ENCODE assay signal across 7 mouse cellular contexts in genomic region chr9:35335888-35336700, GRCm38 (mm10).
DNase-seq lines count a peak whose midpoint lies in the region; ATAC-seq and TF ChIP-seq lines count a peak whose summit lies in the region.

No protein-coding gene starts in this region.

- H3K4me2 ChIP-seq in hindbrain, postnatal 0 days (ENCODE audit: low read depth, low read length): 0 out of 2 replicates have a peak overlapping the region, but pooled peaks have one; percentile 7
- H3K4me2 ChIP-seq in stomach, embryonic 14.5 days (replicated peaks; ENCODE audit: low read depth, low read length): 0 out of 2 replicates have a peak overlapping the region, but pooled peaks have one; percentile 19

- no peaks in the 10 kb centered on the region for H3K36me3 ChIP-seq in embryonic facial prominence, embryonic 10.5 days (replicated peaks)
- no peaks in the 10 kb centered on the region for H3K36me3 ChIP-seq in hindbrain, postnatal 0 days (ENCODE audit: insufficient read depth, low read length)
- no peaks in the 10 kb centered on the region for H3K36me3 ChIP-seq in stomach, embryonic 14.5 days (ENCODE audit: control insufficient read depth, insufficient read depth, low read length)

- TF ChIP-seq CTCF in hindbrain, postnatal 0 days (IDR thresholded peaks at IDR 0.05; ENCODE audit: low read depth): no peak

- peak; percentile 65 for DNase-seq in ovary, adult 18-20 months (ENCODE audit: low spot score)
- DNase-seq in ovary, postnatal 14 days (ENCODE audit: low spot score): no peak
- peak; percentile 61 for DNase-seq in embryonic facial prominence, embryonic 10.5 days (ENCODE audit: low spot score)
- DNase-seq in hindbrain, postnatal 0 days (ENCODE audit: low spot score): peak; percentile 78
- no peak for DNase-seq in frontal cortex, postnatal 36 days (ENCODE audit: low spot score in 2 of 2)
- no peak for DNase-seq in urinary bladder, postnatal 36 days (ENCODE audit: low spot score in 2 of 2)

- no peak overlapping the region for H3K4me3 ChIP-seq in embryonic facial prominence, embryonic 10.5 days
- no peak overlapping the region for H3K4me3 ChIP-seq in hindbrain, postnatal 0 days (ENCODE audit: low read length)
- no peak overlapping the region for H3K4me3 ChIP-seq in stomach, embryonic 14.5 days (ENCODE audit: low read depth, low read length)

- WGBS in embryonic facial prominence, embryonic 10.5 days: 55% methylated on average over 15 of the region's 15 CpGs
- WGBS in hindbrain, postnatal 0 days: 26% methylated on average over 15 of the region's 15 CpGs
- 49% methylated on average over 15 of the region's 15 CpGs for WGBS in stomach, embryonic 14.5 days

- peaks cover 90% of the 10 kb centered on the region for H3K4me1 ChIP-seq in embryonic facial prominence, embryonic 10.5 days
- H3K4me1 ChIP-seq in hindbrain, postnatal 0 days (ENCODE audit: insufficient read depth, low read length): peaks cover 12% of the 10 kb centered on the region; the same call in 1 of the 2 replicates
- H3K4me1 ChIP-seq in stomach, embryonic 14.5 days (ENCODE audit: control insufficient read depth, insufficient read depth, low read length): peaks cover 50% of the 10 kb centered on the region

- no peaks in the 10 kb centered on the region for H3K9me3 ChIP-seq in embryonic facial prominence, embryonic 10.5 days
- no peaks in the 10 kb centered on the region for H3K9me3 ChIP-seq in hindbrain, postnatal 0 days (ENCODE audit: low read length)
- no peaks in the 10 kb centered on the region for H3K9me3 ChIP-seq in stomach, embryonic 14.5 days (ENCODE audit: control insufficient read depth, low read depth, low read length)

- peaks cover 81% of the 10 kb centered on the region for H3K27me3 ChIP-seq in embryonic facial prominence, embryonic 10.5 days (replicated peaks; ENCODE audit: low read depth, poor library complexity, severe bottlenecking)
- peaks cover 35% of the 10 kb centered on the region for H3K27me3 ChIP-seq in hindbrain, postnatal 0 days (ENCODE audit: insufficient read depth, low read length)
- H3K27me3 ChIP-seq in stomach, embryonic 14.5 days (ENCODE audit: control insufficient read depth, insufficient read depth, low read length): no peaks in the 10 kb centered on the region

- peak overlapping the region; percentile 68 for H3K27ac ChIP-seq in embryonic facial prominence, embryonic 10.5 days (replicated peaks)
- peak overlapping the region; percentile 26; the same call in 1 of the 2 replicates for H3K27ac ChIP-seq in hindbrain, postnatal 0 days
- H3K27ac ChIP-seq in stomach, embryonic 14.5 days (ENCODE audit: low read length): peak overlapping the region; percentile 90

- ATAC-seq in hindbrain, postnatal 0 days: peak; percentile 71
- peak; percentile 59; the same call in 1 of the 2 replicates for ATAC-seq in stomach, embryonic 14.5 days (ENCODE audit: insufficient number of reproducible peaks, insufficient read depth, low FRiP score, low read depth)

- H3K9ac ChIP-seq in hindbrain, postnatal 0 days (replicated peaks; ENCODE audit: low read length): no peak overlapping the region
- no peak overlapping the region for H3K9ac ChIP-seq in stomach, embryonic 14.5 days (replicated peaks; ENCODE audit: low read depth, low read length)

Comparison
In these comparisons a context has a peak if more than half of its experiments do, and no peak if none do; other contexts are left out.
1. DNase-seq: peak in ovary, adult 18-20 months (single experiment), embryonic facial prominence, embryonic 10.5 days (single experiment) and hindbrain, postnatal 0 days (single experiment); none in ovary, postnatal 14 days (single experiment), frontal cortex, postnatal 36 days (0 of 2) and urinary bladder, postnatal 36 days (0 of 2).
2. H3K27ac ChIP-seq: peak in every context shown above with its lines; median percentile 90 in stomach, embryonic 14.5 days; 68 in embryonic facial prominence, embryonic 10.5 days; 26 in hindbrain, postnatal 0 days.